In the genomic region with DNA sequence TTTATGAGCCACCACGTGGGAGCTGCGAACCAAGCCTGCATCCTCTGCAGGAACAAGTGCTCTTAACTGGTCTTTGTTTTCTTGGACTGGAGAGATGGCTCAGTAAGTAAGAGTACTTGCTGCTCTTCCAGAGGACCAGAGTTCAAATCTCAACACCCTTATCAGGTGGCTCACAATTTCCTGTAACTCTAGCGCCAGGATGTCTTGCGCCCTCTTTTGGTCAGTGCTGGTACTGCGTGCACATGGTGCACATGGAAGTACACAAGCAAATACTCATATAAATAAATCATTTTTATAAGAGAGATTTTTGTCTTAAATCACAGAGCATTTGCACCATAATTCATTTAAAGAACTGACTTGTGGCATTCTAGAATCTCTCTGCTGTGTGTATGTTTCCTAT, we compare ENCODE assay signal across 10 mouse cellular contexts. TPM values are rescaled to one million over a fixed set of nuclear protein-coding genes. Genes with fewer than 3 reads are reported as not detected.
DNase-seq lines count a peak whose midpoint lies in the region; ATAC-seq and TF ChIP-seq lines count a peak whose summit lies in the region.
"Had no signal": no experiment of that assay in that cellular context is flagged by ENCODE, and none has a peak within 500 bp of the region (broad histone marks: within the 10 kb centered on the region; RNA-seq: fewer than 3 reads in every experiment).

No protein-coding gene starts in this region.

- H3K27ac ChIP-seq in intestine, postnatal 0 days (ENCODE audit: low read depth, low read length), result no peak overlapping the region
- H3K27ac ChIP-seq in intestine, embryonic 15.5 days, result no peak overlapping the region
- no peak overlapping the region for H3K27ac ChIP-seq in liver, postnatal 0 days (ENCODE audit: low read depth)
- H3K27ac ChIP-seq: midbrain, embryonic 12.5 days had no signal

- peak; percentile 62 for TF ChIP-seq CTCF in intestine, postnatal 0 days (IDR thresholded peaks at IDR 0.05; ENCODE audit: low read depth)
- peak; percentile 17; the same call in 1 of the 2 replicates for TF ChIP-seq CTCF in G1E (IDR thresholded peaks at IDR 0.05; ENCODE audit: low read depth, low read length)
- TF ChIP-seq CTCF in liver, postnatal 0 days (IDR thresholded peaks at IDR 0.05; ENCODE audit: low read depth), result peak; percentile 70

- no peak for TF ChIP-seq EP300 in liver, postnatal 0 days (IDR thresholded peaks at IDR 0.05; ENCODE audit: low read depth)

- no peaks in the 10 kb centered on the region for H3K4me1 ChIP-seq in intestine, postnatal 0 days (replicated peaks; ENCODE audit: control insufficient read depth, insufficient read depth, low read length)
- H3K4me1 ChIP-seq in intestine, embryonic 15.5 days (replicated peaks), result no peaks in the 10 kb centered on the region
- no peaks in the 10 kb centered on the region for H3K4me1 ChIP-seq in G1E (ENCODE audit: insufficient read depth, low read depth, low read length)
- H3K4me1 ChIP-seq in liver, postnatal 0 days (ENCODE audit: insufficient read depth), result no peaks in the 10 kb centered on the region
- H3K4me1 ChIP-seq: midbrain, embryonic 12.5 days had no signal

- no peak for ATAC-seq in intestine, postnatal 0 days
- no peak for ATAC-seq in intestine, embryonic 15.5 days
- no peak for ATAC-seq in G1E (ENCODE audit: extremely low read depth, insufficient number of reproducible peaks, low FRiP score, poor library complexity, severe bottlenecking)
- ATAC-seq in liver, postnatal 0 days, result no peak
- ATAC-seq in inflammation-experienced regulatory T-cells, adult 6 months, result no peak

- no peaks in the 10 kb centered on the region for H3K9me3 ChIP-seq in intestine, postnatal 0 days (ENCODE audit: control insufficient read depth)
- no peaks in the 10 kb centered on the region for H3K9me3 ChIP-seq in intestine, embryonic 15.5 days
- H3K9me3 ChIP-seq in G1E (replicated peaks), result peaks cover 15% of the 10 kb centered on the region
- no peaks in the 10 kb centered on the region for H3K9me3 ChIP-seq in liver, postnatal 0 days (ENCODE audit: low read length)
- H3K9me3 ChIP-seq: midbrain, embryonic 12.5 days had no signal

- DNase-seq in 416B (ENCODE audit: low read depth), result peak; percentile 4
- DNase-seq in G1E (ENCODE audit: low spot score), result no peak
- peak; percentile 49 for DNase-seq in liver, postnatal 0 days
- no peak for DNase-seq in left cerebral cortex, adult 11 months (ENCODE audit: low spot score)
- DNase-seq in heart, adult 8-10 months (ENCODE audit: low spot score), result no peak
- DNase-seq: layer of hippocampus, postnatal 36 days had no signal

- H3K4me3 ChIP-seq in intestine, postnatal 0 days (ENCODE audit: low read depth, low read length), result no peak overlapping the region
- H3K4me3 ChIP-seq in intestine, embryonic 15.5 days (replicated peaks), result no peak overlapping the region
- H3K4me3 ChIP-seq in G1E (ENCODE audit: low read depth, low read length), result no peak overlapping the region
- H3K4me3 ChIP-seq in liver, postnatal 0 days (ENCODE audit: low read depth, low read length), result no peak overlapping the region
- H3K4me3 ChIP-seq: midbrain, embryonic 12.5 days had no signal

- H3K36me3 ChIP-seq in intestine, postnatal 0 days (ENCODE audit: control insufficient read depth, insufficient read depth), result no peaks in the 10 kb centered on the region
- H3K36me3 ChIP-seq in intestine, embryonic 15.5 days, result no peaks in the 10 kb centered on the region
- H3K36me3 ChIP-seq in G1E (replicated peaks), result no peaks in the 10 kb centered on the region
- no peaks in the 10 kb centered on the region for H3K36me3 ChIP-seq in liver, postnatal 0 days (replicated peaks; ENCODE audit: insufficient read depth, low read length)
- H3K36me3 ChIP-seq: midbrain, embryonic 12.5 days had no signal

- no peak overlapping the region for H3K9ac ChIP-seq in intestine, postnatal 0 days (ENCODE audit: low read depth, low read length)
- H3K9ac ChIP-seq in intestine, embryonic 15.5 days, result no peak overlapping the region
- no peak overlapping the region for H3K9ac ChIP-seq in liver, postnatal 0 days (replicated peaks)
- H3K9ac ChIP-seq: midbrain, embryonic 12.5 days had no signal

- no peaks in the 10 kb centered on the region for H3K27me3 ChIP-seq in intestine, postnatal 0 days (replicated peaks; ENCODE audit: control insufficient read depth, insufficient read depth, low read length)
- H3K27me3 ChIP-seq in intestine, embryonic 15.5 days (replicated peaks), result no peaks in the 10 kb centered on the region
- no peaks in the 10 kb centered on the region for H3K27me3 ChIP-seq in G1E (ENCODE audit: insufficient read depth, low read length)
- H3K27me3 ChIP-seq in liver, postnatal 0 days (ENCODE audit: insufficient read depth, low read length), result no peaks in the 10 kb centered on the region
- H3K27me3 ChIP-seq: midbrain, embryonic 12.5 days had no signal

- 75% methylated on average over 5 of the region's 5 CpGs for WGBS in intestine, postnatal 0 days
- WGBS in intestine, embryonic 15.5 days, result 75% methylated on average over 5 of the region's 5 CpGs
- 75% methylated on average over 5 of the region's 5 CpGs for WGBS in liver, postnatal 0 days (ENCODE audit: insufficient replicate concordance)

- no peak overlapping the region for H3K4me2 ChIP-seq in intestine, postnatal 0 days (replicated peaks; ENCODE audit: low read depth)
- H3K4me2 ChIP-seq in intestine, embryonic 15.5 days (replicated peaks), result no peak overlapping the region
- H3K4me2 ChIP-seq in liver, postnatal 0 days (ENCODE audit: low read depth, low read length), result no peak overlapping the region
- H3K4me2 ChIP-seq: midbrain, embryonic 12.5 days had no signal

RNA-seq across cellular contexts. Expression of a gene that starts 35.3 kb away (rescaled TPM):
- polyA plus RNA-seq in intestine, postnatal 0 days (2015; fragmentation: Nextera tagmentation; extraction: Ambion mirVana), result 4.0 and 4.6 TPM in 2 replicates
- 9.7 and 10.0 TPM in 2 replicates for polyA plus RNA-seq in intestine, embryonic 15.5 days (2015; fragmentation: Nextera tagmentation; extraction: Ambion mirVana)
- total RNA-seq in G1E (2014; fragmentation: Nextera tagmentation), result 34.9 and 35.5 TPM in 2 replicates
- 8.5 and 9.7 TPM in 2 replicates for total RNA-seq in G1E (2017)
- 5.9 and 7.1 TPM in 2 replicates for polyA plus RNA-seq in G1E (2012)
- 2.6 and 4.1 TPM in 2 replicates for polyA plus RNA-seq in liver, postnatal 0 days (2015; fragmentation: Nextera tagmentation; extraction: Ambion mirVana)
- 10 to 100 TPM; 23.2 to 33.9 (median 28.8) TPM for polyA plus RNA-seq in inflammation-experienced regulatory T-cells, adult 6 months (2017; shearing (Covaris generic))
- 10 to 100 TPM; 20.0 to 23.7 (median 21.3) TPM for total RNA-seq in heart, adult 8-10 months (2022)

RNA-seq across cellular contexts. Expression of a gene that starts 51.3 kb away (rescaled TPM):
- polyA plus RNA-seq in intestine, postnatal 0 days (2015; fragmentation: Nextera tagmentation; extraction: Ambion mirVana), result 18.1 and 18.5 TPM in 2 replicates
- polyA plus RNA-seq in intestine, embryonic 15.5 days (2015; fragmentation: Nextera tagmentation; extraction: Ambion mirVana), result 24.8 and 27.5 TPM in 2 replicates
- total RNA-seq in G1E (2014; fragmentation: Nextera tagmentation) (not detected in 2 replicates), G1E (2017) (0.05 TPM in 1 of 2 replicates, not detected in the other)
- not detected in 2 replicates for polyA plus RNA-seq in G1E (2012)
- 1.6 TPM in 2 replicates for polyA plus RNA-seq in liver, postnatal 0 days (2015; fragmentation: Nextera tagmentation; extraction: Ambion mirVana)
- under 1 TPM in 1 of 3 experiments, not detected in 2; 0.49 TPM for polyA plus RNA-seq in inflammation-experienced regulatory T-cells, adult 6 months (2017; shearing (Covaris generic))
- total RNA-seq in heart, adult 8-10 months (2022), result 1 to 10 TPM; 5.0 to 7.2 (median 5.6) TPM

Comparison
In these comparisons a context has a peak if more than half of its experiments do, and no peak if none do; other contexts are left out.
1. CTCF ChIP-seq: peak in every context shown above with its lines; median percentile 70 in liver, postnatal 0 days; 62 in intestine, postnatal 0 days; 17 in G1E.
2. DNase-seq: peak in 416B (single experiment) and liver, postnatal 0 days (single experiment); none in G1E (single experiment), left cerebral cortex, adult 11 months (single experiment) and heart, adult 8-10 months (single experiment).